Mouse (Mus musculus) embryonic fibroblast, embryonic 13.5 days (primary cell): ENCODE measurements around the gene Nfkb2. TPM values are rescaled to one million over a fixed set of nuclear protein-coding genes. Genes with fewer than 3 reads are reported as not detected.
A peak's percentile ranks its signal among the peaks of the same experiment; 100 is the strongest.

Source experiments
- H3K27ac ChIP-seq: 2 replicates; pipeline ENCODE4 v1.5.1; 2012; ENCODE audit warnings: low read length, control low read depth, inconsistent platforms; ENCODE audit not compliant: insufficient read depth
- H3K4me1 ChIP-seq: 2 replicates; pipeline ENCODE4 v1.6.1; 2011; ENCODE audit warnings: low read length; ENCODE audit not compliant: control insufficient read depth, insufficient read depth
- H3K4me3 ChIP-seq: 2 replicates; pipeline ENCODE4 v1.5.1; 2011; ENCODE audit warnings: mild to moderate bottlenecking, control low read depth, low read length; ENCODE audit not compliant: insufficient read depth
- CTCF ChIP-seq: IDR thresholded peaks from 2 replicates; pipeline ENCODE4 v1.5.1; 2011; ENCODE audit warnings: mild to moderate bottlenecking, control low read depth, low read length, moderate library complexity, borderline replicate concordance; ENCODE audit not compliant: insufficient read depth
- POLR2A ChIP-seq: IDR thresholded peaks from 2 replicates; pipeline ENCODE4 v1.6.1; 2011; ENCODE audit warnings: low read depth, mild to moderate bottlenecking, control low read depth, low read length, moderate library complexity
- polyA plus RNA-seq: library from polyadenylated mRNA; stranded (reverse); fragments of >200 nt; gene quantifications from 2 replicates; pipeline ENCODE4 v1.2.4, GENCODE M21; 2011; ENCODE audit warnings: low read depth; ENCODE audit not compliant: missing spikeins, insufficient read length

Gene Nfkb2
- polyA plus RNA-seq, 1 experiment = 42.3 TPM

GRCm38 (mm10) chr19:46296938-46297337 is 7.2 kb upstream of the Nfkb2 start:
- TF ChIP-seq POLR2A (no peak), CTCF (no peak)
- Histone ChIP-seq H3K27ac (no peak overlapping the region), H3K4me1 (peaks cover 2% of the 10 kb centered on the region; the same call in 1 of the 2 replicates), H3K4me3 (no peak overlapping the region)

- Histone ChIP-seq H3K27ac (no peak overlapping the region), H3K4me1 (peaks cover 6% of the 10 kb centered on the region), H3K4me3 (no peak overlapping the region)
- TF ChIP-seq POLR2A = no peak
- TF ChIP-seq CTCF = no peak
These were observed 3.6 kb upstream of the Nfkb2 start for GRCm38 (mm10) chr19:46300294-46301045.

GRCm38 (mm10) chr19:46302551-46302950 is 1.6 kb upstream of the Nfkb2 start:
- Histone ChIP-seq H3K27ac (no peak overlapping the region), H3K4me3 (no peak overlapping the region), H3K4me1 (peaks cover 6% of the 10 kb centered on the region)
- TF ChIP-seq CTCF (no peak), POLR2A (no peak)

DNA sequence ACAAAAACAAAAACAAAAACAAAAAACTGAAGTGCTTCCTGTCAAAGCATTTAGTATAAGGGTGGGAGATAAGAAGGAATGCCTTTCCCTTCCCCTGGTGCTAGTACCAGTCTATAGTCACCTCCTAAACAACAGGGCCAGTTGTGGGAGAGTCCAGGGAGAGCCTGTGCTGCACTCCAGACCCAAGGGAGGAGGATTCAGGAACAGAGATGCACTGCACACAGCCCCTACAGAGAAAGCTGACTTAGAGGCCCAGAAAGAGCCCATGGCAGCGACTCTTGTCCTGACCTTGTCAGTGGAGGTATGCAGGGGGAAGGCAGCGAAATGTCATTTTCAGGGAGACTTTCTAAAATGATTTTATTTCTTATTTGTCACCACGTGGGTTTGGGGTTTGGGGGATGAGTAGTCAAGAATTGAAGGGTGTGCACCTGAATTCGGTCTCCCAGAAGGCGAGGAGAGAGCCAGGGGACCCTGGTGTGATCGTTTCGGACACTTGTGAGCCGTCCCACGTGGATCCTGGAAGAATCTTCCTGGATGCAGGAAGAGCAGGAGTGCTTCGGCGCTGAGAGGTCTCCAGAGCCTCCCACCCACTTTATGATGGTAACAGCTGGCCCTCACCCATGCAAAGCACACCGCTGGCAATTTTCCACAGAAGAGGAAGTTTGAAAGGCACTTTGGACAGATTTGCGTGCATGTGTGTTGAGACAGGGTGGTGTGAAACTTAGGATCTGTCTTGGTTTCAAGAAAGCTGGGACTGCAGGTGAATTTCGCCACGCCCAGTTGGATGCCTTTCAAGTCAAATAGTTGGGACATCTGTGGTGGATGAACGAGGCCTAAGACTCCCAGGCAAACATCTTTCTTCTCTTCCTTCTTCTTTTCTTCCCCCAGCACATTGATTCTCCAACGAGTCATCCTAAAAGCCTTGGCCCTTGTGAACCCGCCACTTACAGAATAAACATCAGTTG is 587 bp upstream of the Nfkb2 start:
- TF ChIP-seq CTCF = no peak
- no peak for TF ChIP-seq POLR2A
- H3K27ac ChIP-seq = no peak overlapping the region

DNA sequence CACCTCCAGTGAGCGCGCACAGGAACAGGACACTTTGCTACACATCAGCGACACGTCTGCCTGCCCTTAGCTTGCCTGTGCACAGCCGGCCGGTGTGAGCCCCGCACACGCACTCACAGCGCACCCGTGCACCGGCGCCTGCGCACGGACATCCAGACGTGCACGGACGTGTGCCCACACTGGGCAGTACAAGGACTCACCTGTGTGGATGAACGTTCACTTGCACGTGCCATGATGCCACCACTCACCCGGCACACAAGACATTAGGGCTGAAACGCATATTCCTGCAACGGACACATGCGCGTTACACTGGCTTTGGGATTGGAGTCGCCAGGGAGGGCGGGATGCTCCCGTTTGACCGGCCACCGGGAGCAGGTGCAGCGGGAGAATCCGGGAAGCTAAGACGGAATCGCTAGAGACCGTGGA is 801 bp downstream of the Nfkb2 start:
- no peak for TF ChIP-seq CTCF
- Histone ChIP-seq H3K4me1 (peaks cover 6% of the 10 kb centered on the region), H3K27ac (peak overlapping the region; percentile 29), H3K4me3 (peak overlapping the region; percentile 74)

More for the DNA sequence above, 587 bp upstream of the Nfkb2 start:
- H3K4me1 ChIP-seq = peaks cover 6% of the 10 kb centered on the region
- peak overlapping the region; percentile 74 for H3K4me3 ChIP-seq

- Histone ChIP-seq H3K27ac (peak overlapping the region; percentile 29), H3K4me1 (peaks cover 4% of the 10 kb centered on the region; the same call in 1 of the 2 replicates), H3K4me3 (peak overlapping the region; percentile 74)
- peak; percentile 78 for TF ChIP-seq POLR2A
- no peak for TF ChIP-seq CTCF
These were observed 1.5 kb downstream of the Nfkb2 start for GRCm38 (mm10) chr19:46305432-46306267.

DNA sequence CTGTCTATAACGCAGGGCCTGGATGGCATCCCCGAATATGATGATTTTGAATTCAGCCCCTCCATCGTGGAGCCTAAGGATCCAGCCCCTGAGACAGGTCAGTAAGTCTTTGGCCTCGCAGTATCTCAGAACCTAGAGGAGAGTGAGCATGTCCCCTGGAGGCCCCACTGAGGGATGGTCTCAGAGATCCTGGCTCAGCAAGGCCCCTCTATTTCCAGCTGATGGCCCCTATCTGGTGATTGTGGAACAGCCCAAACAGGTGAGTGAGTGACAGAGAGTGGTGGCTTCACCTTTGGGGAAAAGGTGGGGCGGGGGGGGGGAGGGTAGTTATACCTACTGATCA is 2.1 kb downstream of the Nfkb2 start:
- TF ChIP-seq POLR2A = no peak
- no peak for TF ChIP-seq CTCF
- Histone ChIP-seq H3K4me3 (peak overlapping the region; percentile 74), H3K4me1 (peaks cover 4% of the 10 kb centered on the region; the same call in 1 of the 2 replicates), H3K27ac (0 out of 2 replicates have a peak overlapping the region, but pooled peaks have one; percentile 21)

DNA sequence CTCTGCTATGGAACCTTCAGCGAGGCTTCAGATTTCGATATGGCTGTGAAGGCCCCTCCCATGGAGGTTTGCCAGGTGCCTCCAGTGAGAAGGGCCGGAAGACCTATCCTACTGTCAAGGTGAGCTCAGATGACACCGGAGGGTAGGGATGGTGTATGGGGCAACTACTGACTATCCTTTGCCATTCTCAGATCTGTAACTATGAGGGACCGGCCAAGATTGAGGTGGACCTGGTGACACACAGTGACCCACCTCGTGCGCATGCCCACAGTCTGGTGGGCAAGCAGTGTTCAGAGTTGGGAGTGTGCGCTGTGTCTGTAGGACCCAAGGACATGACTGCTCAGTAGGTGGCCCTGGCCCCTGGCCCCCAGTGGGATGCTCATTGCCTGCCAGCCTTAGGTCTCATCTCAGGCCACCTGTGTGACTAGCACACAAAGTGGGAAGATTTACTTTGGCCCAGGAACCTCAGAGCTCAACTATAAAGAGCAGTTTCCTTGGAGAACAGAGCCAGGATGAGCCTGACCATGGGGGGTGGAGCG is 2.7 kb downstream of the Nfkb2 start:
- H3K4me3 ChIP-seq = no peak overlapping the region
- peaks cover 4% of the 10 kb centered on the region; the same call in 1 of the 2 replicates for H3K4me1 ChIP-seq
- no peak for TF ChIP-seq CTCF
- no peak for TF ChIP-seq POLR2A
- no peak overlapping the region for H3K27ac ChIP-seq

- TF ChIP-seq CTCF (no peak), POLR2A (no peak)
These were observed 3.7 kb downstream of the Nfkb2 start for GRCm38 (mm10) chr19:46307781-46308180.

More at GRCm38 (mm10) chr19:46307781-46308180, 3.7 kb downstream of the Nfkb2 start:
- H3K4me1 ChIP-seq = peaks cover 4% of the 10 kb centered on the region; the same call in 1 of the 2 replicates
- no peak overlapping the region for H3K4me3 ChIP-seq
- no peak overlapping the region for H3K27ac ChIP-seq
